15 mouse cellular contexts compared by ENCODE assay signal in the genomic region with DNA sequence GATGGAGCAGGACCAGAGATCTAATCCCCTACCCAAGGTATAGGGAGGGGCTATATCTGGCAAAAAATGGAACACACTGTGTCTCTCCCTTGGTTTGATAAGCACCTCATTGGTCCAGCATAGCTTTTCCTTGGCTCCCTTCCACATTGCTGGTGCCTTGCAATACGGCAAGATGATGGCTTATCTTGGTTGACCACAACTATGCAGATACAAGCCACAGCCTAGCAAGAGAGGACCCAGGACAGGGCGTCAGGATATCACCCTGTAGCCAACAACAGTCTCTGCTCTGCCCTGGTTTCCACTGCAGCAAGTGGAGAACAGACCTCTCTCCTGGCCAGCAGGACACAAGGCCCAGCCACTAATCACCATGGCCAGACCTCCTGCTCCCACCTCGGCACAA. TPM values are rescaled to one million over a fixed set of nuclear protein-coding genes. Genes with fewer than 3 reads are reported as not detected.
DNase-seq lines count a peak whose midpoint lies in the region; ATAC-seq and TF ChIP-seq lines count a peak whose summit lies in the region.
"Had no signal": no experiment of that assay in that cellular context is flagged by ENCODE, and none has a peak within 500 bp of the region (broad histone marks: within the 10 kb centered on the region; RNA-seq: fewer than 3 reads in every experiment).

No protein-coding gene starts in this region.

- TF ChIP-seq CTCF in Patski (IDR thresholded peaks at IDR 0.05) = no peak

- H3K27me3 ChIP-seq in Patski = no peaks in the 10 kb centered on the region
- H3K27me3 ChIP-seq: embryonic facial prominence, embryonic 12.5 days had no signal

- in situ Hi-C loops in Patski (cut with MboI; ENCODE audit: low pct_unique_long_range_greater_than_20kb) = no loop called here

- peak; percentile 5 for DNase-seq in adrenal gland, postnatal 14 days
- DNase-seq in adrenal gland, postnatal 25 days = no peak
- peak; percentile 56 for DNase-seq in Muller cell, postnatal 12 days (ENCODE audit: inconsistent ontology term)
- no peak for DNase-seq in Patski (ENCODE audit: low read depth, low spot score)
- no peak for DNase-seq in cerebellum, postnatal 25 days
- DNase-seq: adrenal gland, postnatal 10 days; cerebellum, adult 11 months; cerebellum, adult 18-20 months; cerebellum, adult 8-10 months; cerebellum, adult 9-11 months; cerebellum, postnatal 14 days; forebrain, postnatal 0 days had no signal

- ATAC-seq in Patski = peak; percentile 69
- ATAC-seq: forebrain, embryonic 14.5 days had no signal

- POLR2A ChIA-PET in Patski (lab: Charles Lee) = no interaction called here

- CTCF ChIA-PET in Patski (lab: Charles Lee) = no interaction called here

RNA-seq across cellular contexts. Expression of a gene that starts 36.8 kb away (rescaled TPM):
- 6.3 and 7.3 TPM in 2 replicates for total RNA-seq in adrenal gland, postnatal 14 days (2021)
- total RNA-seq in adrenal gland, postnatal 25 days (2021) = 19.0 and 24.5 TPM in 2 replicates
- polyA plus RNA-seq in Patski (2021) = 42.3 TPM
- total RNA-seq: MEL had no signal

Comparison
In these comparisons a context has a peak if more than half of its experiments do, and no peak if none do; other contexts are left out.
1. DNase-seq: peak in adrenal gland, postnatal 14 days (single experiment) and Muller cell, postnatal 12 days (single experiment); none in adrenal gland, postnatal 25 days (single experiment), Patski (single experiment) and cerebellum, postnatal 25 days (0 of 2).